Mouse (Mus musculus): ENCODE results near the gene Tent4b.

Tent4b gene

DNA sequence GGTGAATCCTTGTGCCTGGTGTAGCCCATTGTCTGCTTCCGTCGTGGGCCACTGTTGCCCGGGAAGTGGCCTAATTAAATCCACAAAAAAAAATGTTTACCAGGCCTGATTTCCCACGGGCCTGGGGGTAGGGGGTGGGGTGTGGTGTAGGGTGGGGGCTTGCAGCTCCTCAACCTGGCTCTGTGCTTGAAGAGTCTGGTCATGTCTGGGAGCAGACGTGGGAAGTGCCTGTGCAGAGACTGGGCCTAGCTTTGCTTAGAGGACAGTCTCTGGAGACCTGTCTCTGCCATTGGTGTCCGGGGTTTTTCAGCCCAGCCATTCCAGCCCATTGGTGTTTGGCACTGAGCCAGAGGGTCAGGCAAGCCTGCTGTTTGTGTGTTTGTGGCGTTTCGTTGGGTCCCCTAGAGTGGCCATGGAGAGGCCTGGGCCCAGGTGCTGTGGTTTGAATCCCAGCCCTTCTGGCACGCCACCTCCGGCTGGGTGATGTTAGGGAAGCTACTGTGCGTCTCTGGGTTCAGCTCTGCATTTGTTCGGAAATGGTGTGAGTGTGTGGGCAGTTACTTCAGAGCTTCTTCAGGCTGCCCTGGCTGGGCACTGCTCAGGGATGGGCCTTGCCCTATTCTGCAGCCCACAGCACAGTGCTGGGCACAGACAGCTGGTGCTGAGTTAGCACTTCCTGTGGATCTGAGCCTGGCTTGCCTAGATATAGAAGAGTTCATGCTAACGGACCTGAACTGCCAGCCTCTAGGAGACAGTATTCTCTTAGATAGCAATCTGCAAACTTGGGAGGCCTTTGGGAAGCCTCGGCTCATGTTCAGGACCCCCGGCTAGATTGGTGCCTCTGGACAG lies 102.8 kb downstream of the Tent4b start:
- DNase-seq (ENCODE audit: low read depth, low spot score): no peak

DNA sequence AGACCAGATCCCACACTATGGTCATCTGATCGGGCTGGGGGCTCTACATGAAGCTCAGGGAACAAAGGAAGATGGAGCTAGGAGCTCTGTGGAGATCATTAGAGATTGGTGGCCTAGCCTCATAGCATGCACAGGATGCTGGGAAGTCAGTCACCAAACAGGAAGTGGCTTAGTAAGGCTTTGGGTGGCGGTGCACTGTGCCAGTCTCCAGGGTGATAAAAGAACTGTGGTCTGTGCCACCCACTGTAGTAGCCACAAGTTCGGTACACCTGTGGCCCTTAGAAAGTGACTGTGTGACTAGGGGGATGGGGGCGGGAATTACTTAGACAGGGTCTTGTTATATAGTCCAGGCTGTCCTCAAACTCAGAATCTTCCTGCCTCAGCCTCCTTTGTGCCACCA lies 106.8 kb downstream of the Tent4b start:
- no peak for DNase-seq (ENCODE audit: low read depth, low spot score)

DNA sequence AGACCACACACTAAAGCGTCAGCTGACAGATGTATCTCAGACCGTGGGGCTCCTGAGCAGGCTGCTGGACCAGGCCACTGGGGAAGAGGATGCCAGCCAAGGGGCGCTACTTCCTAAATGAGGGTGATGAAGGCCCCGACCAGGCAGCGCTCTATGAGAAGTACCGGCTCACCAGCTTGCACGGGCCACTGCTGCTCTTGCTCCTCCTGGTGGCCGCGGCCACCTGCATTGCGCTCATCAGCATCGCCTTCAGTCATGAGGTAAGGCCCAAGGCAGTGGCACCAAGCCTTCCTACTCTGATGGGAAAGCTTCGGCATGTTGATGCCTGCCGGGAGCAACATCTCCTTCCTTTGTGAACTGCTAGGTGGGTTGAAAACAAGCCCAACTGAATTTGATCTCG lies 107.5 kb downstream of the Tent4b start:
- no peak for DNase-seq (ENCODE audit: low read depth, low spot score)

DNA sequence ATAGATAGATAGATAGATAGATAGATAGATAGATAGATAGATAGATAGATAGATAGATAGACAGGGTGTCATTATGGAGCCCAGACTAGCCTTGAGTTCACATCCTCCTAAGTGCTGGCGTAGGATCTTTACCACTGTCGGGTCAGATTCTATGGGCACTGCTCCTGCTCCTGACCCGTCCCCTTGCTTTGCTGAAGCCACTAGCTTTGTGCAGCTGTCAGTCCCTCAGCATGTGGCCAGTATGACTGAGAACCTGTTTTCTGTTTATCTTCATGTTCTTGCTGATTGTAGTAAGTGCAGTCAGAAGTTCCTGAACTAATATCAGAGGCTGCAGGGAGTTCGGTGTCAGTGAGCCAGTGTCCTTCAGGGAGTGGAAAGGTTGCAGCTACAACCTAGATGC lies 108.7 kb downstream of the Tent4b start:
- DNase-seq (ENCODE audit: low read depth, low spot score): no peak

Measured in retina, postnatal 7 days (tissue).